Mouse (Mus musculus) heart, postnatal 36 days (tissue): ENCODE data around the gene Rpl6. TPM values are rescaled to one million over a fixed set of nuclear protein-coding genes. Genes with fewer than 3 reads are reported as not detected.
A peak's percentile ranks its signal among the peaks of the same experiment; 100 is the strongest.

ENCODE experiments used
- DNase-seq, 2 experiments: peaks; one replicate each; pipeline ENCODE4 v3.0.0; 2021 to 2022
- intact Hi-C: fragments of 180-260 bp; cut with DNase I; formaldehyde crosslinking; loops from one replicate; pipeline ENCODE4 v1.15.1; 2025
- total RNA-seq, 2 experiments: library from RNA; stranded (reverse); gene quantifications; 2 replicates each; pipeline ENCODE4 v1.2.3; 2021

Rpl6 gene
- 100 to 1,000 TPM; 519 to 543 TPM for total RNA-seq

DNA sequence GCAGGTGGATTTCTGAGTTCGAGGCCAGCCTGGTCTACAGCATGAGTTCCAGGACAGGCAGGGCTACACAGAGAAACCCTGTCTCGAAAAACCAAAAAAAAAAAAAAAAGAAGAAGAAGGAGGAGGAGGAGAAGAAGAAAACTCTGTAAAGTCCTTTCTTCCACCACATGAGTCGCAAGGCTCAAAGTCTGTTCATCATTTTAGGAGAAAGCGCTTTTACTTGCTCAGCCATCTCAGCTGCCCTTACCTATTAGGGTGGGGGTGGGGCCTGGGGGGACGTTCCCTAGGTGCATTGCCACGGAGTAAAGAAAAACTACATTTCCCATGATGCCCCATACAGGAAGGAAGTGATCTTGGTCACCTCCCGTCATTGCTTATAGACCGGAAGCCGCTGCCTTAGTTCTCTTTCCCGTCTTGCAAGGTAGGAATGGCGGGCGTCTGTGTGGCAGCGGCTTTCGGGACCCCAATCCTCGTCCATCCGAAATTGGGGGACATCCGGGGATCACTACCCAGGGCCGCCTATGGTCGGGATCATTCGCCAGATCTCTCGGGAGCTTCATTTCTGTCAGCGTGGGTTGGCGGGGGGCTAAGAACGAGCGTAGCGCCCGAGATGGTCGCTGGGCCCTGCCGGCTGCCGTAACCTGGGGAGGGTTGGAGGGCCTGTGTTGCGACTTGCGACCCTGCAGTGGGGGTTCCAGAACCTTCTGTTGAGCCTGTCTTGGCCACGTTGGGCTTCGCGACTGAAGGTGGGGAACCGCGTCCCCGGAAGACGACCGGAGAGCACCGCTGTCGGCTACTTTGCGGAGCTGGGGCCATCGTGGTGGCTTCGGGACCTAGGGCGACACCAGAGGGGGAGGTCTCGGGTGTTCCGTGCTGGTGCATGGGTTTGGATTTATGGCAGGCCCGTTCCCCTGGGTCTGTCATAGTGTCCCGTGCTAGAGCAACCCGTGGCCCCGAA lies at the start of gene Rpl6:
TSS of gene Rpl6 (plus strand) at position 350 of the 958 bp plus-strand sequence.
- intact Hi-C loops, result no loop called here
- peak; percentile 78 to 81 for DNase-seq

DNA sequence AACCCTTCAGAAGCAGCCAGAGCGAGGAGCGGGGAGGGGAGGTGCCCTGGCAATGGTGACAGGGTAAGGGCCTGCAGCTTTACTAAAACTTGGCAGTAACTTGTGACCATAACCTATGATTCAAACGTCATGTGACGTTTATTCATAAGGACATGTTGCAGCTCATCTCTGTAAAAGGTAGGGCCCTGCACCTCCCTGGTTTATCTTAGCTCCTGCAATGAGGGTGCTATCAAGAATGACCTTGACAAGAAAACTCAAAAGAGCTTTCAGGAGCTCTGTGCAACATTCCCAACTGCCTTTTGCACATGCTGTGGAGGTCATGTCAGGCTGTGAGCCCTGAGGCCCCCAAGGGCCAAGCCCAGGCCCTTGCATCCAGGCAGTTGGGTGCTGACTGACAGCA lies 48.2 kb upstream of the Rpl6 start:
- intact Hi-C loops, result no loop called here
- no peak for DNase-seq

DNA sequence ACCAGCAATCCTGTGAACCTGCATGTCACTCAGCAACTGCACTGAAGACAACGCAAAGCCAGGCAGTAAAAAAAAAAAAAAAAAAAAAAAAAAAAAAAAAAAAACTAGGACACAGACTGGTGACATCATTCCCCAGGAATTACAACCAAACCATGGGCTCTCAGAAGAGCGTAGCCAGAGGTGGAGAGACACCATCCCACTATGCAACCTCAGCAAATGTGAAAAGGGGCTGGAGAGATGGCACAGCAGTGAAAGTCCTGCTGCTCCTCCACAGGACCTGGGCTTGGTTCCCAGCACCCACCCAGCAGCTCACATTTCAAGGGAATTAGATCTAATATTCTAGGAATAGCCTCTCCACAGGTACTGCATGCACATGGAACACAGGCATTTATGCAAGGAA lies 47.3 kb upstream of the Rpl6 start:
- intact Hi-C loops, result no loop called here

DNA sequence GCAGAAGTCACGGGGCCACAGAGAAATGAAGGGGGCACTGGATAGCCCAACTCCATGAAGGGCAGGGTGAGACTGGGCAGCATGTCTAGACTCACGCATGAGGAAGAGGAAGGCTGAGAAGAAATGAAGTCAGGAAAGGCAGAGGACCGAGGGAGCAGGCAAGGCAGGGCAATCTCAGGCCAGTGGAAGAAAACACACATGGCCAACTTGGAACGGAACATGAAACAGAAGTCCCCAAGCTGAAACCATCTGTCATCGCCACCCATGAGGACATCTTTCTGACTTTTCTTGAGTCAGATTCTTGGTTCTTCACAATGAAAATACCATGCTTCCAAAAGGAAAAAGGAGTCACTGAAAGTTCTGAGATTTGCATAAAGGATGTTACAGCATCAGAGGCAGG lies 46.8 kb upstream of the Rpl6 start:
- no peak for DNase-seq
- intact Hi-C loops, result no loop called here

More for the DNA sequence above, 47.3 kb upstream of the Rpl6 start:
- DNase-seq, result no peak

DNA sequence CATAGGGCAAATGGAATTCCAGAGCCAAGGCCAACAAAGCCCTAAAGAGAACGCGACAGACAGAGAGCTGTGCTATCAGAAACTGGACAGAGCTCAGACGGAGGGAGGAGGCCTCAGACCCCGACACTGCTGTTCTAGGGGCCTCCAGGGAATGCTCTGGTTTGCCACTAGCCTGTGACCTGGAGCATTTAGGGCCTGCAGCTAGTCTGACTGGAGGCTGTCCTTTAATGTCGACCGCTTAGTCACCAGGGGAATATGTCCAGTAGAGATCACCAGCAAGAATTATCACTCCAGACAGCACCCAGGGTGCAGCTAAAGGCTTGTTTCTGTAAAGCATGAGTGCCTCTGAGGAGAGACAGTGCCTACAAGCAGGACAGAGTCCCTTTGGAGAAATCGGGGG lies 45.3 kb upstream of the Rpl6 start:
- intact Hi-C loops, result no loop called here
- DNase-seq, result no peak

DNA sequence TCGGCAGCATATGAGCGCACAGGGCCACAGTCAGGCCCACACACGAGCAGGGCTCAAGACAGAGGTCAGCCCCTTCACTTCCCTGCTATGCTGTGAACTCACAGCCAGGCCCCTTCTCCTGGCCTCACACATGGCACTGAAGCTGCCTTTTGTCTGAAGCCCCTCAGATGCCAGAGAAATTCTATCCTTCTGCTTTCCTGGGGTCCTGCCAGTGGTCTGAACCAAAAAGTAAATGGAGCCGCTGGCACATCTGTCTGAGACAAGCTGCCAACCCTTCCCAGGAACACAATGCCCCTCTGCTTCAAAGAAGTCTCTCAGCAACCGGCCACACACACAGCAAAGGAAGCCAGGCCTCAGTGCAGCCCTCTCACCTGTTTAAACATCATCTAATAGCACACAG lies 42.0 kb upstream of the Rpl6 start:
- DNase-seq, result no peak
- intact Hi-C loops, result loop anchor here (10.0 kb wide), 1 partner anchor 207 kb away; no protein-coding TSS in a partner anchor

DNA sequence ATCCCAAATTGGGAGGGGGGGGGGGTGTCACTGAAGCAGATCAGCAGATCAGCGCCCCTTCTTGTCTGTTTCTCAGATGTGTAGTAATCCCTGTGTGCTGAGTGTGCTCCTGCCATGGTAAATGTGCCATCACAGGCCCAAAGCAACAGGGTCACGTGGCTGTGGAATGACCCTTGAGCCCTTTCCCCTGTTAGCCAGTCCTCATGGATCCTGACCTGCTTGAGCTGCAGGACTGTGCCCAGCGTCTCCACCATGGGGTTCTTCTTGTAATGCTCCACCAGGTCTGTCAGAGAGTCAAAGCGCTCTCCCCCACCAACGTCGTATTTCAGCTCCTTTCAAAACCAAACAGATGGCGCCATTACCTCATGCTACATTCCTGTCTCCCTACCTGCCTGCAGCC lies 41.4 kb upstream of the Rpl6 start:
- intact Hi-C loops, result loop anchor here (10.0 kb wide), 1 partner anchor 208 kb away; no protein-coding TSS in a partner anchor
- no peak for DNase-seq

DNA sequence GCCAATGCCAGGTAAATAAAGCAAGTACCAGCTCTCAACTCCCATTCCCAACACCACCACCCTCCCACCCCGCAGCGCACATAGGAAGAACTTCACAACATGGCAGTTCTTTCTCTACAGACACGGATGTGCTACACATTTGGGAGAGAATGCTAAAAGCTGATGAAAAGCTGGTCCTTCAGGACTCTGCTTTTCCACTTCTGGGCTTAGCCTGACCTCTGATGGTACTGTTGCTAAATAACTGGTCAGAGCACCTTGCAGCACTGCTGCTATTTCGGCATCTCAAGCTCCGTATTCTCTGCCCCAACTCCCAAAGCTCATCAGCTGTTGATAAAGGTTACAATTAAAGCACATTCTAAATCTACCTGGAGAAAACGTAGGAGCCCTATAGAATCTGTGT lies 37.4 kb upstream of the Rpl6 start:
- intact Hi-C loops, result loop anchor here (10.0 kb wide), 1 partner anchor 212 kb away; no protein-coding TSS in a partner anchor
- DNase-seq, result no peak

DNA sequence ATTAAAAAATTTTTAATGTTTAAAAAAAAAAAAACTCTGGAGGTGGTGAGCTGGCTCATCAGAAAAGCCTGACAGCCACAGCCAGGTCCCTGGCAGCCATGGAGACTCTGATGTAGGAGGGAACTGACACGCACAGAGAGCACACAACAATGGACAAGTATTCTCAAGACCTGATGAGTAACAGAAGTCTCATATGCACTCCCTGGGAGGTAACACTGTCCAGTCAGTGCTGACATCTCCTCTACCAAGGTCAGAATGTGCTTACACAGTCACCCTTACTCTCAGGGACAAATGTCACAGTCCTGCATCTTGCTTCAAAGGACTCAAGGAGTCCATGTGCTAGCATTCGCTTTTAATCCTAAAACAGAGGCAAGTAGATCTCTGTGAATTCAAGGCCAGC lies 34.7 kb upstream of the Rpl6 start:
- no peak for DNase-seq
- intact Hi-C loops, result loop anchor here (10.0 kb wide), 1 partner anchor 215 kb away; no protein-coding TSS in a partner anchor

DNA sequence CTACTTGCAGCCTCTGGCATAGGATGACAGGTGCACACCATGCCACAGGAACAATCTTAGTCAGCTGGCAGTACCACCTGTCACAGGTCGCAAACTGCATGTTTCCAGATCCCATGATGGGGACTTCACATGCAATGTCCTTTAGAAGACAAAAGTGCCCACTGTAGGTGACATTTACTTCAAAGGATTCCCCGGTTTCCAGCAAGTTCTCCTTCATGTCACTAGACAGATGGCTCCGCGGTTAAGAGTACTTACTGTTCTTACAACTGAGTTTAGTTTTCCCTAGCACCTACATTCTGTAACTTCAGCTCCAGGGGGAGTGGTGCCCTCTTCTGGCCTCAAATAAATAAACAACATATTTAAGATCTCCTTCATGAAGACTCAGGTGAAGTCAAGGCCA lies 31.4 kb upstream of the Rpl6 start:
- intact Hi-C loops, result no loop called here

DNA sequence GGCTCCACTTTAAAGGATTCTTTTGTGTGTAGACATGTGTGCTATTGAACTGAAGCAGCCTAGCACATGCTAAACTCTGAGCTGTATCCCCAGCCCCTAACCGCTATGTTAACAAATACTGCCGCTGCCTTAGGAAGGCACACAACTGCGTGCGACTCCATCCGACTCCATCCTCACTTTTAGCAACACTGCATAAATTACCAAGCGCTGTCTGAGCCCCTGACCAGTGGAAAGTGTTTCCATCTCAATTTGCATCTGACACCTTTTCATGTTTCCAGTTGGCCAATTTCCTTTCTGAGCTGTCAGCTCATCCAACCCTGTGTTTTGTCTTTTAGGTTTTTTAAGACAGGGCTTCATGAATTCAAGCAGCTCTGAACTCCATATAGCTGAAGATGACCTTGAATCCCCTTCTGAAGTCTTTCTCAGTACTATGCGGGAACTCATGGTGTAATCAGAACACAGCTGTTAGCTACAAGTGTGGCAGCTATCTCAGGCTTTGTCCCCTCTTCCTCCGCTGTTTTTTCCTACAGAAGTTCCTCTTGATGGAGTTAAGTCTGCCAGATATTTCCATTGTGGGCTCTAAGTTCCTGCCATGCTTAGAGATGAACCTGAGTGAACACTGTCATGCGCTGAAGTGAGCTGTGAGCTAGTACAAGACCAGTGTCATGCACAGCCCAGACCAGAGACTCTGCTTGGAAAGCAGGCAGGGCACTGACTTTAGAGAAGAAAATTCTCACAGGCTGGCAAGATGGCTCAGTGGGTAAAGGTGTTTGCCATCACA lies 25.0 kb upstream of the Rpl6 start:
- intact Hi-C loops, result no loop called here
- no peak for DNase-seq

More for the DNA sequence above, 31.4 kb upstream of the Rpl6 start:
- no peak for DNase-seq

DNA sequence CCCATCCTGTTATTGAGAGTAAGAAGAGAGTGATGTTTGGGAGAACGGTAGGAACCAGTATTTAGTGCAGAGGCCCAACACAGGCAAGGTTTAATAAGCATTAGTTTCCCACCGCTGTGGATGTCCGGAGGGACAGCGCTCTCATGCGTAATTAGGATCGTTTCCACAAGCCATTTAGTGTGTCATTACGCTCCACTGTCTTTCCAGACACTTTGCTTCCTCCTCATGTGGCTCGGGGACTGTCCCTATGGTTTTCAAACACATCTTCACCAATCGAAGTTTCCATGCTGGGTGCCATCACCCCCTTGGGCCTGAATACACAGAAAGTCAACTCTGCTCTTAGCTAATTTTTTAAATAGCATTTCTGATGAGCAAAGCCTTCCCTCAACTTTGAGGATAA lies 21.0 kb upstream of the Rpl6 start:
- no peak for DNase-seq
- intact Hi-C loops, result no loop called here

DNA sequence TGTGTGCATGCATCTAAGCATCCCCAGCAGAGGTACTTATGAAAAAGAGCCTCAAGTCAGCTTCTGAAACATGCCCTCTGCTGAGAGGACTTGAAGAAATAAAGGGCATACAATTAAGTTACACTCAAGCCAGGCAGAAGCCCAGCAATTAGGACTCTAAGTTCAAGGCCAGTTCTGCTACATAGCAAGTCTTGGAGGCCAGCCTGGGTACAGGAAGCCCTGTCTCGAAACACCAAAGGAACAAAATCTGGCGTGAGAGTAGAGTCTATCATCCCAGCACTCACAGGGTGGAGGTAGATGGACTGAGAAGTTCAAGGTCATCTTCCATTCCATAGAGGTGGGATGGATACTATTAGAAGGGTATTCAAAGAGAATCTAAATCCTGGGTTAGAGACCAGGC lies 19.9 kb upstream of the Rpl6 start:
- no peak for DNase-seq
- intact Hi-C loops, result no loop called here

DNA sequence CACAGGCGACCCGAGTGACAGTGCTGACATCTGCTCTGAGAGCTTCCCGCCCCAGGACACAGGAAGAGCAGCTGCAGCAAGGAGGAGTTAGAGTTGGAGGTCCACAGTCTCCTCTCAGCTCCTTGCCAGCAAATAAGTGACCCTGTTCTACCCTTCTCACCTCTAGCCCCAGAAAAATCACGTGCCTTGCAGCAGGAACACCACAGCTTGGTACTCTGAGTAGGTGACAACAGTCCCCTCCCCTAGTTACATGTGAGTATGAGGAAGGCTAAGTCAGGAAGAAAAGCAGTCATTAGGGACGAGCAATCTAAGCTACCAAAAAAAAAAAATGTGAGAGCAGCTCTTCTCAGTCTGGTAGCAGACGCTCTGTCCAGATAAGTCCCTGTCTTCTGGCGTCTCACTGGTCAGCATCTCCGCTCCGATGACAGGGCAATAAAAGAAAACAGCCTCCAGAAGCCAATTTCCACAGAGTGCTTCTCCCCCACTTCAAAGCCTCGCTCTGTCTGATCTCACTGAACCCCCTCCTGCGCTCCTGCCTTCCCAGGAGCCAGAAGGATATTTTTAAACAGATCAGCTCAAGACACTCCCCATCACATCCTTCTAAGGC lies 19.2 kb upstream of the Rpl6 start:
- DNase-seq, result no peak
- intact Hi-C loops, result no loop called here

DNA sequence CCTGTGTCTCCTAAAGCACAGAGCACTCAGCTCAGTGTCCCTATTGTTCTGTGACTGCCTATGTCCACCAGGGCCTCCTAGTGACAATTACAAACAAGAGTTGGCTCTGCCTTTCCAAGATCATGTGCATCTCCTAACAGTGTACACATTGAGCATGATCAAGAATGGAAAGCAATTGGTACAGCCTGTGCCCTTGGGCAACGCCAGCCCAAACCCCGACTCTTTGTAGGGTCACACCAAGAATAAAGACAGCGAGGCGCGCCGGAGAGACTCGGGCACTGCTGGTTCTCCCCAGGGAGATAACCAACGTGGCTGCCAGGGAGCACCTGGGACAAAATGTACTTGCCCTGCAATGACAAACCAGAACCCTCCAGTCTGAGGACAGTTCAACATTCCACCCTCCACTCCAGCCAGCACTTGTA lies 16.7 kb upstream of the Rpl6 start:
- intact Hi-C loops, result no loop called here
- peak; percentile 45 to 67 for DNase-seq

DNA sequence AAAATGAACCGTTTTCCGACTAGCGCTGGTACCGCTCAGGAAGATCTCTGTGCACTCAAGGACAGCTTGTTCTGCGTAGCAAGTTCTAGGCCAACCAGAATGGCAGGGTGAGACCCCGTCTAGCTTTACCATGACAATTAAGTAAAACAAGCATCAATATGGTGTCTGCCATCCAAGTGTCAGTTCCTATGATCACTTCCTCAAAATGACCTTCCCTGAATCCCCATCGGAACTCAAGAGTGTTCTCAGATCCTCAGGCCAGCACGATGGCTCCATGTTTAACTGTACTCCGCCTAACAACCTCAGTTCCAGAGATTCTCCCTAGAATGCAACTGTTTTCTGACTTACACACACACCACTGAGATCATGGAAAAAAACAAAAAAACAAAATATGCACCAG lies 16.0 kb upstream of the Rpl6 start:
- DNase-seq, result no peak
- intact Hi-C loops, result no loop called here

DNA sequence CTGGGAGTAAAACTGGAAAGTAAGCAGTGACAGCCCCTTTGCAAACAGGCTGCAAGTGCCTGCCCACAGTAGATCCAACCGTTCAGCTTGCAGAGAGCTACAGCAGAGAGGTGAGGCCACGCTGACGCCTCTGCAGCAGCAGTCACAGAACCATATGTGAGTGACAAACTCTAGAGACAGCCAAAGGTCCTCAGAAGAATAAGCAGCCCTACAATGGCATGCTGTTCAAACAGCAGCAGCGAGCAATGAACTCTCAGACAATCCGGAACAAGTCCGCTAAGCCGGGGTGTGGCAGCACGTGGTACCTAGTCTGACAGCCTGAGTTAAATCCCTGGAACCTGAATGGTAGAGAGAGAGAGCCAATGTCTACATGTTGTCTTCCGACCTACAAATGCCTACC lies 15.1 kb upstream of the Rpl6 start:
- no peak for DNase-seq
- intact Hi-C loops, result no loop called here

DNA sequence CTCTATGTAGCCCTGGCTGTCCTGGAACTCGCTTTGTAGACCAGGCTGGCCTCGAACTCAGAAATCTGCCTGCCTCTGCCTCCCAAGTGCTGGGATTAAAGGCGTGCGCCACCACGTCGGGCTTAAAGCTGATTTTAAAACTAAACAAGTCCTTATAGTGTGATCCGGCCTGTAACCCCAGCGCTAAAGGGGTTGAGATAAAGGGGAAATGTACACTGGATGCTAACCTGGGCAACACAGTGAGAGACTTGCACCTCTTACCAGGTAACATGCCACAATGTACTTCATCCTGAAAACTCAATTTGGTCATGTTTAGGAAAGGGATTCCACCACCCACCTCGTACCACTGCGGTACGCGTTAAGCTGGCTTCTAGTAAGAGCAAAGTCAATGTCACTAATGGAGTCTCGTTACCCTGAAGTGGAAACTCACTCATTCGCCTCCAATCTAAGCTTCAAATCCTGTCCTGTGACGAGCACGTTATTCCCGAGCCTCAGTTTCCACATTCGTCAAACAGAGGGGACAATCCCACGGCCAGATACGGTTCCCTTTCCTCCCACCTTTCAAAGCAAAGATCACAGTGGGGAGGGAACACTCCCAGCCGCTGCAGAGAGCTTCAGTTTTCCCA lies 14.0 kb upstream of the Rpl6 start:
- intact Hi-C loops, result no loop called here
- no peak for DNase-seq

DNA sequence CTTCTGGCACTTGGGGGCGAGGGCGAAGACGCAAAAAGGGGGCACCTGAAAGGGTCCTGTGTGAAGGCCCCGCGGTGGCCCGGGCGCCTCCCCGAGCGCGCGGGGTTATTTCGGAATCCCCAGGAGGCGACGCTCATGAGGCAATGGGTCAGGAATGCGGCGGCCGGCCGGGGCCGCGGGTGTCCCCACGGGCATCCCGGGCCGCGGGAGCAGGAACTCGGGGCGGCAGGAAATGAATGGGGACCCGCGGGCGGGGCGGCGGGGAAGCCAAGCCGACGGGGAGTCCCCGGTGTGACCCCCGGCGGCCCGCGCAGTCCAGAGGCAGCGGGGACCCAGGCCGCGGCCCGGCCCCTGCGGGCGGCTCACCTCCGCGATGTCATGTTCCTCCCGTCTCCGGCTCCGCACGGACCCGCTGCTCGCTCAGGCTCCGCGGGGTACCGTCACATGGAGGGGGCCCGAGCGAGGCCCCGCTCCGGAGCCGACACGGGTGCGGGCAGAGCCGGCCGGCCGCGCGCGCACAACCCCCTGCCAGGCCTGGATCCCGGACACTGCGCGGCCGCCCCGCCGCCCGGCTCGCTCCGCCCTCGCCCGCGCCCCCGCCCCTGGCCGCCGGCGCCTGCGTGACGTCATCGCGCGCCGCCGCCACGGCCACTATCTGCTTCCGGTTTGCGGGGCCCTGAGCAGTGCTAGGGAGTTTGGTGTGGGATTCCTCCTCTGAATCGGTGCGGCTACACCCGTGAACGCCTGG lies 13.3 kb upstream of the Rpl6 start, which contains the start of gene Ptpn11:
TSS of gene Ptpn11 (minus strand) at position 562 of the 748 bp plus-strand sequence.
- DNase-seq, result peak; percentile 86 to 88
- intact Hi-C loops, result no loop called here

DNA sequence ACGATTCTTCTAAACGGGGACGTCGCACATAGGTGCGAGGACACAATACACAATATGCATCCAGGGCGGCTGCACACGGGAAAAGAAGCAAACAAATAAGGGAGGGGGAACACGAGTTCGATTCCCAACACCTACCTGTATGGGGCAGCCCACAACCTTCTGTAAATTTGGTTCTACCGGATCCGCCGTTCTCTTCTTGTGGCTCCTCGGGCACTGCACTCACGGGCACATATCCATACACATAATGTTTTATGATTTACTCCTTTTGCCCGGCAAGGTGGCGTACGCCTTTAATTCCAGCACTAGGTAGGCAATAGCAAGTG lies 12.7 kb upstream of the Rpl6 start:
- no peak for DNase-seq
- intact Hi-C loops, result no loop called here
